Mouse (Mus musculus) ZHBTc4 (cell line): ENCODE measurements around the gene Ly6g5b.

Experiments
- DNase-seq: peaks from one replicate; pipeline ENCODE4 v3.0.0-alpha.2; 2011; ENCODE audit warnings: low read depth, low spot score

The Ly6g5b gene

GRCm38 (mm10) chr17:35115046-35116019, at the start of gene Ly6g5b:
Gene Ly6g5b (minus strand): TSS chr17:35115428.
- DNase-seq, result no peak

GRCm38 (mm10) chr17:35164218-35164567, 49.0 kb upstream of the Ly6g5b start:
- DNase-seq, result no peak

- DNase-seq, result no peak
Observed at GRCm38 (mm10) chr17:35163326-35164081, 48.3 kb upstream of the Ly6g5b start.

- DNase-seq, result peak; percentile 46
Observed at GRCm38 (mm10) chr17:35162730-35163129, 47.5 kb upstream of the Ly6g5b start.

GRCm38 (mm10) chr17:35162121-35162520, 46.9 kb upstream of the Ly6g5b start:
- no peak for DNase-seq

- DNase-seq, result no peak
Observed at GRCm38 (mm10) chr17:35161421-35161820, 46.2 kb upstream of the Ly6g5b start.

- DNase-seq, result no peak
Observed at GRCm38 (mm10) chr17:35159638-35160037, 44.4 kb upstream of the Ly6g5b start.

GRCm38 (mm10) chr17:35158850-35159593, 43.8 kb upstream of the Ly6g5b start:
- no peak for DNase-seq

GRCm38 (mm10) chr17:35157661-35158175, 42.5 kb upstream of the Ly6g5b start:
- no peak for DNase-seq

- no peak for DNase-seq
Observed at GRCm38 (mm10) chr17:35157254-35157653, 42.0 kb upstream of the Ly6g5b start.

GRCm38 (mm10) chr17:35156461-35157200, 41.4 kb upstream of the Ly6g5b start:
- no peak for DNase-seq

GRCm38 (mm10) chr17:35155451-35155850, 40.2 kb upstream of the Ly6g5b start:
- no peak for DNase-seq

GRCm38 (mm10) chr17:35154616-35155015, 39.4 kb upstream of the Ly6g5b start:
- no peak for DNase-seq

- no peak for DNase-seq
Observed at GRCm38 (mm10) chr17:35153931-35154330, 38.7 kb upstream of the Ly6g5b start.

GRCm38 (mm10) chr17:35153077-35153476, 37.8 kb upstream of the Ly6g5b start:
- no peak for DNase-seq

GRCm38 (mm10) chr17:35152121-35152520, 36.9 kb upstream of the Ly6g5b start:
- no peak for DNase-seq

GRCm38 (mm10) chr17:35147922-35148639, 32.9 kb upstream of the Ly6g5b start:
- DNase-seq, result no peak

GRCm38 (mm10) chr17:35147348-35147747, 32.1 kb upstream of the Ly6g5b start:
- no peak for DNase-seq

- DNase-seq, result no peak
Observed at GRCm38 (mm10) chr17:35146139-35146538, 30.9 kb upstream of the Ly6g5b start.

GRCm38 (mm10) chr17:35141971-35142370, 26.7 kb upstream of the Ly6g5b start:
- no peak for DNase-seq
